Mouse (Mus musculus): ENCODE data around the gene Olfr524. TPM values are rescaled to one million over a fixed set of nuclear protein-coding genes. Genes with fewer than 3 reads are reported as not detected.

Olfr524 gene
- not detected in 4 replicates for total RNA-seq (2023; ENCODE audit: inconsistent age)

GRCm38 (mm10) chr7:140205864-140206263 is at the start of gene Olfr524:
Olfr524 (minus strand) TSS chr7:140205964.

GRCm38 (mm10) chr7:140247216-140247615 is 41.5 kb upstream of the Olfr524 start, which contains the start of gene 5830411N06Rik:
5830411N06Rik (plus strand) TSS chr7:140247284.

GRCm38 (mm10) chr7:140217967-140218366 is 12.2 kb upstream of the Olfr524 start, which contains the start of gene Cd163l1:
Cd163l1 (plus strand) TSS chr7:140218267.

GRCm38 (mm10) chr7:140172936-140173335 is 32.8 kb downstream of the Olfr524 start, which contains the start of gene Olfr523:
Olfr523 (plus strand) TSS chr7:140173217.

GRCm38 (mm10) chr7:140164664-140165063 is 41.1 kb downstream of the Olfr524 start, which contains the start of gene Olfr522:
Olfr522 (minus strand) TSS chr7:140164764.

GRCm38 (mm10) chr7:140154218-140154927 is 51.4 kb downstream of the Olfr524 start, which contains the start of gene Sprn:
Sprn (minus strand) TSS chr7:140154877.

Other genes starting within 250 kb of the Olfr524 start
- gene 6430531B16Rik, start 227.2 kb downstream of the Olfr524 start, total RNA-seq (2023; ENCODE audit: inconsistent age): 0.83 TPM in 1 of 4 replicates, not detected in the others
- 1.5 to 3.0 TPM (median 2.4 TPM) in 4 replicates for gene Adam8, start 213.4 kb downstream of the Olfr524 start, total RNA-seq (2023; ENCODE audit: inconsistent age)
- gene Zfp511, start 169.6 kb downstream of the Olfr524 start, total RNA-seq (2023; ENCODE audit: inconsistent age): 37.8 to 50.2 TPM (median 42.3 TPM) in 4 replicates
- gene Tubgcp2, start 169.3 kb downstream of the Olfr524 start, total RNA-seq (2023; ENCODE audit: inconsistent age): 30.9 to 38.7 TPM (median 35.1 TPM) in 4 replicates
- not detected in 4 replicates for gene Msx3, start 156.9 kb downstream of the Olfr524 start, total RNA-seq (2023; ENCODE audit: inconsistent age)
- gene Caly, start 123.4 kb downstream of the Olfr524 start, total RNA-seq (2023; ENCODE audit: inconsistent age): not detected in 4 replicates
- not detected in 4 replicates for gene Prap1, start 112.6 kb downstream of the Olfr524 start, total RNA-seq (2023; ENCODE audit: inconsistent age)
- gene Fuom, start 103.5 kb downstream of the Olfr524 start, total RNA-seq (2023; ENCODE audit: inconsistent age): 2.2 to 3.9 TPM (median 3.2 TPM) in 4 replicates
- gene Paox, start 90.2 kb downstream of the Olfr524 start, total RNA-seq (2023; ENCODE audit: inconsistent age): 1.6 to 6.7 TPM (median 5.0 TPM) in 4 replicates
- 23.9 to 29.1 TPM (median 25.5 TPM) in 4 replicates for gene Echs1, start 89.5 kb downstream of the Olfr524 start, total RNA-seq (2023; ENCODE audit: inconsistent age)
- 11.1 to 17.4 TPM (median 14.2 TPM) in 4 replicates for gene Mtg1, start 68.4 kb downstream of the Olfr524 start, total RNA-seq (2023; ENCODE audit: inconsistent age)
- gene Sprn, start 51.1 kb downstream of the Olfr524 start, total RNA-seq (2023; ENCODE audit: inconsistent age): not detected in 4 replicates
- not detected in 4 replicates for gene Olfr522, start 41.2 kb downstream of the Olfr524 start, total RNA-seq (2023; ENCODE audit: inconsistent age)
- gene Olfr523, start 32.7 kb downstream of the Olfr524 start, total RNA-seq (2023; ENCODE audit: inconsistent age): not detected in 4 replicates
- not detected in 4 replicates for gene Cd163l1, start 12.3 kb upstream of the Olfr524 start, total RNA-seq (2023; ENCODE audit: inconsistent age)
- gene 5830411N06Rik, start 41.3 kb upstream of the Olfr524 start, total RNA-seq (2023; ENCODE audit: inconsistent age): not detected in 4 replicates
- gene Olfr525, start 114.9 kb upstream of the Olfr524 start, total RNA-seq (2023; ENCODE audit: inconsistent age): not detected in 4 replicates
- gene Olfr527, start 128.1 kb upstream of the Olfr524 start, total RNA-seq (2023; ENCODE audit: inconsistent age): not detected in 4 replicates
- not detected in 4 replicates for gene Olfr60, start 155.7 kb upstream of the Olfr524 start, total RNA-seq (2023; ENCODE audit: inconsistent age)
- not detected in 4 replicates for gene Olfr530, start 170.4 kb upstream of the Olfr524 start, total RNA-seq (2023; ENCODE audit: inconsistent age)
- not detected in 4 replicates for gene Olfr531, start 197.0 kb upstream of the Olfr524 start, total RNA-seq (2023; ENCODE audit: inconsistent age)
- gene Olfr532, start 215.7 kb upstream of the Olfr524 start, total RNA-seq (2023; ENCODE audit: inconsistent age): not detected in 4 replicates